Mouse (Mus musculus): ENCODE results near the gene Spry1.

DNA sequence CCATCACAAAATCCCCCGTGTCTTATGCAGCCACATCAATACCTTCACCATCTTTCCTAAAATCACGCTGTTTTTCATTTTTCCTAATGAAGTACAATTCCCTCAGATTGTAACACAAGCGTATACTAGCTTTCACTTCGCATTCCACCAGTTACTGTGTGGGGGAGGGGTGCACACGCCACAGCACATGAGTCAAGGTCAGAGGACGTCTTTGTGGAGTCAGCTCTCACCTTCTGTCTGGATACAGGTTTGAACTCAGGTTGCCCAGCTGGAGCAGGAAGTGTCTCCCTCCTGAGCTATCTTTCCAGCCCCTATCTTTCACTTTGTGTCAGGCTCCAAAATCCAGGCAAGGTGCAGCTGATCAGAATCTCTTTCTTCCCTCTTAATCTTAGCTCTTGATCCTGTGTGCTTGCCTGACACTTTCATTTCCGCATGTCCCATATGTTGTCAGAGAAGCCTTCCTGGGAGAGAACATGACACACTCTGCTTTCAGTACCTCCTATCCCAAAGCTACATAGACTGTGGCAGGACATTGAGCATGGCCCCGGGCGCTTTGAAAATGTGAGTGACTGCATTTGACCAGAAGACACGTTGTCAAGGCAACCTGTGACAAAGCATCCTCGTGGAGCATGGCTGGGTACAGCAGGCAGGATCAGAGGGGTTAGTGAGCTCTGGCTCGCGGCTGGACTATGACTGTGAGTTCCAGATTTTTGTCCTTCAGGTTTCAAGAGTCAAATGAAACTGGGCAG, 33.9 kb downstream of the Spry1 start:
- TF ChIP-seq MYOD1 (IDR thresholded peaks at IDR 0.05; ENCODE audit: control insufficient read depth in 1 of 3, insufficient read length in 2 of 3, low read depth in 2 of 3) (no peak), POLR2A (IDR thresholded peaks at IDR 0.05; ENCODE audit: insufficient read length, low read depth) (no peak), USF1 (IDR thresholded peaks at IDR 0.05; ENCODE audit: low read depth) (no peak), MYOG (IDR thresholded peaks at IDR 0.05; ENCODE audit: control insufficient read depth in 1 of 3, insufficient read depth in 1 of 3, insufficient read length in 2 of 3, low read depth in 2 of 3) (no peak), MAX (IDR thresholded peaks at IDR 0.05; ENCODE audit: low read depth) (no peak), TCF3 (IDR thresholded peaks at IDR 0.05; ENCODE audit: insufficient read length, low read depth) (no peak), POLR2AphosphoS2 (IDR thresholded peaks at IDR 0.05; ENCODE audit: insufficient read length, low read depth) (no peak), SRF (IDR thresholded peaks at IDR 0.05; ENCODE audit: control insufficient read depth, insufficient read length, low read depth) (no peak)
